Mouse (Mus musculus) left cerebral cortex, postnatal 25 days (tissue): Measurements from ENCODE around the gene Aldh16a1. TPM values are rescaled to one million over a fixed set of nuclear protein-coding genes. Genes with fewer than 3 reads are reported as not detected.
"Not testable (repeated sequence)": the region's sequence is repeated elsewhere in the genome, so short reads cannot be mapped to it uniquely, and the experiment has no call there.

Experiments
- DNase-seq, 2 experiments: peaks; one replicate each; pipeline ENCODE4 v3.0.0; 2022; ENCODE audit warnings: low spot score in 2 of 2, mixed read lengths in 1 of 2
- intact Hi-C: fragments of 180-260 bp; cut with DNase I; formaldehyde crosslinking; loops from one replicate; pipeline ENCODE4 v1.15.1; 2025
- total RNA-seq, 2 experiments: library from RNA; stranded (reverse); gene quantifications; 2 replicates each; pipeline ENCODE4 v1.2.3; 2021

The Aldh16a1 gene
- total RNA-seq, 2 experiments from 2014 or later, result 13.6 to 14.1 TPM

- DNase-seq, result peak in 1 of 2 experiments; percentile 65
- intact Hi-C loops, result loop anchor here (1.0 to 10.0 kb wide), 4 partner anchors 36 to 202 kb away; partner anchors contain the start of gene Ppfia3
Observed at GRCm38 (mm10) chr7:45162551-45162950, 8.2 kb upstream of the Aldh16a1 start.

GRCm38 (mm10) chr7:45161612-45162473 is 7.5 kb upstream of the Aldh16a1 start:
- peak; percentile 95 to 98 for DNase-seq
- intact Hi-C loops, result loop anchor here (1.0 to 10.0 kb wide), 4 partner anchors 36 to 203 kb away; partner anchors contain the start of gene Ppfia3

GRCm38 (mm10) chr7:45160866-45161265 is 6.5 kb upstream of the Aldh16a1 start:
- intact Hi-C loops, result loop anchor here (10.0 kb wide), 1 partner anchor 204 kb away; the partner anchor contains the start of gene Ppfia3
- DNase-seq, result no peak

GRCm38 (mm10) chr7:45160316-45160800 is 6.0 kb upstream of the Aldh16a1 start:
- peak in 1 of 2 experiments; percentile 1 for DNase-seq
- intact Hi-C loops, result loop anchor here (10.0 kb wide), 1 partner anchor 204 kb away; the partner anchor contains the start of gene Ppfia3

- DNase-seq, result no peak
- intact Hi-C loops, result no loop called here
Observed at GRCm38 (mm10) chr7:45158991-45159390, 4.6 kb upstream of the Aldh16a1 start.

- intact Hi-C loops, result no loop called here
- peak; percentile 49 to 88 for DNase-seq
Observed at GRCm38 (mm10) chr7:45157459-45157858, 3.1 kb upstream of the Aldh16a1 start.

- intact Hi-C loops, result no loop called here
- no peak for DNase-seq
Observed at GRCm38 (mm10) chr7:45156206-45156605, 1.8 kb upstream of the Aldh16a1 start.

- intact Hi-C loops, result no loop called here
- no peak for DNase-seq
Observed at GRCm38 (mm10) chr7:45155590-45155989, 1.2 kb upstream of the Aldh16a1 start.

- intact Hi-C loops, result no loop called here
- DNase-seq, result no peak
Observed at GRCm38 (mm10) chr7:45154993-45155514, 670 bp upstream of the Aldh16a1 start.

- intact Hi-C loops, result no loop called here
- DNase-seq, result no peak
Observed at GRCm38 (mm10) chr7:45153586-45153985, 798 bp downstream of the Aldh16a1 start.

GRCm38 (mm10) chr7:45153052-45153451 is 1.3 kb downstream of the Aldh16a1 start:
- intact Hi-C loops, DNase-seq: not testable (repeated sequence)

- no peak for DNase-seq
- intact Hi-C loops, result no loop called here
Observed at GRCm38 (mm10) chr7:45151303-45151702, 3.1 kb downstream of the Aldh16a1 start.

GRCm38 (mm10) chr7:45150321-45150720 is 4.1 kb downstream of the Aldh16a1 start:
- no peak for DNase-seq
- intact Hi-C loops, result no loop called here

- no peak for DNase-seq
- intact Hi-C loops, result no loop called here
Observed at GRCm38 (mm10) chr7:45149545-45149944, 4.8 kb downstream of the Aldh16a1 start.

- no peak for DNase-seq
- intact Hi-C loops, result no loop called here
Observed at GRCm38 (mm10) chr7:45148534-45149098, 5.8 kb downstream of the Aldh16a1 start.

GRCm38 (mm10) chr7:45147899-45148298 is 6.5 kb downstream of the Aldh16a1 start:
- intact Hi-C loops, result no loop called here
- no peak for DNase-seq

GRCm38 (mm10) chr7:45147267-45147666 is 7.1 kb downstream of the Aldh16a1 start:
- intact Hi-C loops, result no loop called here
- DNase-seq, result no peak

GRCm38 (mm10) chr7:45145460-45145859 is 8.9 kb downstream of the Aldh16a1 start:
- intact Hi-C loops, result no loop called here
- no peak for DNase-seq

- intact Hi-C loops, result no loop called here
- no peak for DNase-seq
Observed at GRCm38 (mm10) chr7:45144368-45145174, 9.8 kb downstream of the Aldh16a1 start.
